Mouse (Mus musculus): ENCODE results near the gene Thsd7b. TPM values are rescaled to one million over a fixed set of nuclear protein-coding genes. Genes with fewer than 3 reads are reported as not detected.

Thsd7b gene
- polyA plus RNA-seq, 1 experiment from 2014 or later: 13.0 TPM

DNA sequence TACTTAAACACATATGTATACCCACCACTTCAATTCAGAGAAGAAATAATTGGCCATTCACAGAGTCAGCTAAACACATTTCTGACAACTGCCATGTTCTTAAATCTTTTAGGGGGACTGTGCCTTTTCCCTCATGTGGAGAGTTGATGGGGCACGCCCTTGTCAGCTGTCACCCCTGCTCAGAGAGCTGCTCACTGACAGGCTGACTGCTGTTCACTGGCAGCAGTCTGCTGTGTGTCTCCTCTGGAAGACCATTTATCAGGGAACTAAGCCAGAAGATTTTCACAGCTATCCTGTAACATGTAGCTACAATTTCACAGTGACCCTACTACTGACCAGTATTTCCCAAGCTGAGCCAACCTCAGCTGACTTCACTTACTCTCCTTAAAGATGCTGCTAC is 432.6 kb downstream of the Thsd7b start:
- Histone ChIP-seq H3K27me3 (no peaks in the 10 kb centered on the region), H3K27ac (replicated peaks) (no peak overlapping the region), H3K9me3 (no peaks in the 10 kb centered on the region), H3K36me3 (no peaks in the 10 kb centered on the region), H3K4me2 (no peak overlapping the region), H3K4me3 (no peak overlapping the region), H3K4me1 (replicated peaks) (0 out of 2 replicates have a peak, but pooled peaks cover 4% of the 10 kb centered on the region), H3K9ac (no peak overlapping the region)
- ATAC-seq (ENCODE audit: low FRiP score, low read depth): no peak
- WGBS: 56% methylated on average over 1 of the region's 1 CpGs

DNA sequence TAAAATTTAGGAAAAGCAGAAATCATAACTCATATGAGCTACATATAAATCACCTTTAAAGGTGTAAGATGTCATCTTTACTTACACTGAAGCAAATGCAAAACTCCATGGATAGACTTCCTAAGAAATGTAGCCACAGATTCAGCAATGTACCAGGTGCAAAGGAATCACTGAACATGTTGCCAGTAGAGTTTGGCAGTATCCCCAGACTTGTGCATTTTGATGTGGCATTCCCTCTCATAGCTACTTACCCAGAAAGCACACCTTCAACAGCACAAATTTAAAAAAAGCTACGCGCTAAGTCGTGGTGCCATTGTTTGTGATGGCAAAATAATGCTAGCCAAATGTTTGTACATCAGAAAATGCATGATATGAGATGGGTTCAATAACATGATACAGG is 439.6 kb downstream of the Thsd7b start:
- H3K4me3 ChIP-seq: no peak overlapping the region
- no peak for ATAC-seq (ENCODE audit: low FRiP score, low read depth)
- 89% methylated on average over 3 of the region's 3 CpGs for WGBS

DNA sequence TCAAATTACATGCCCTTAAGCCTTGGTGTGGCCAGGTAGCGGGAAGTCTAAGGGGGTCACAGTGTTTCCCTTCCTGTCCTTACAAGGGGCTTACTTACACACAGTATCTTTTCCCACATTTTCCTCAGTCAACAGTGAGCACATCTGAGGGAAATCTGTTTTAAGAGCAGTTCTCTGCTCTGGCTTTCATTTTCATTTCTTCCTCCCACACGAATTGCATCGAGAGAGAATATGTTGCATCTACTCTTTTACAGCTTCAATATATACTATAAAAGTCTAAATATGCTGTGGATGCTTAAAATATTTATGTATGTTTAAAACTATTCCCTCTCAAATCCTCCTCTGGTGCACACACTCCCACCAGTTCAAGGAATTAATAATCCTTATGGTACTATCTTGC is 440.5 kb downstream of the Thsd7b start:
- Histone ChIP-seq H3K4me3 (no peak overlapping the region), H3K27ac (replicated peaks) (no peak overlapping the region), H3K36me3 (no peaks in the 10 kb centered on the region), H3K9me3 (no peaks in the 10 kb centered on the region), H3K4me2 (no peak overlapping the region), H3K9ac (no peak overlapping the region), H3K27me3 (no peaks in the 10 kb centered on the region), H3K4me1 (replicated peaks) (no peaks in the 10 kb centered on the region)
- no peak for ATAC-seq (ENCODE audit: low FRiP score, low read depth)
- 93% methylated on average over 3 of the region's 3 CpGs for WGBS

More for the DNA sequence above, 439.6 kb downstream of the Thsd7b start:
- H3K4me2 ChIP-seq: no peak overlapping the region
- H3K27ac ChIP-seq (replicated peaks): no peak overlapping the region
- H3K4me1 ChIP-seq (replicated peaks): no peaks in the 10 kb centered on the region
- no peak overlapping the region for H3K9ac ChIP-seq
- H3K27me3 ChIP-seq: no peaks in the 10 kb centered on the region
- H3K9me3 ChIP-seq: no peaks in the 10 kb centered on the region
- H3K36me3 ChIP-seq: no peaks in the 10 kb centered on the region

DNA sequence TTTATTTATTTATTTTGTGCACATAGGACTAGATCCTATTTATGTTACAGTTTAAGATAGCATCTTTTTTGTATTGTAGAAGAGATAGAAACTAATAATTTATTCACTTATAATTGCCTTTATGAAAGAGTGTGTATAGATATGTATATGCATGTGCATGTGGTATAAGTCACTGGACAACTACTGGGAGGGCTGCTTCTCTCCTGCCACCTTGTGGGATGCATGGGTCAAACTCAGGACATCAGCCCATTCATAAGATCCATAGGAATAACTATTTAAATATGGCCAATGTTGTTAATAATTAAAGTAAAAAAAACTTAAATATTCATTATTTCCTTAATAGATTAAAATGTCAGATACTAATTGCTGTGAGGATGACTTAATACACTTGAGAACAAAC is 446.5 kb downstream of the Thsd7b start:
- no peak overlapping the region for H3K4me3 ChIP-seq
- H3K9ac ChIP-seq: no peak overlapping the region
- no peaks in the 10 kb centered on the region for H3K9me3 ChIP-seq
- no peak overlapping the region for H3K4me2 ChIP-seq
- no peaks in the 10 kb centered on the region for H3K27me3 ChIP-seq
- H3K36me3 ChIP-seq: no peaks in the 10 kb centered on the region
- no peak for ATAC-seq (ENCODE audit: low FRiP score, low read depth)
- no peak overlapping the region for H3K27ac ChIP-seq (replicated peaks)
- no peaks in the 10 kb centered on the region for H3K4me1 ChIP-seq (replicated peaks)

DNA sequence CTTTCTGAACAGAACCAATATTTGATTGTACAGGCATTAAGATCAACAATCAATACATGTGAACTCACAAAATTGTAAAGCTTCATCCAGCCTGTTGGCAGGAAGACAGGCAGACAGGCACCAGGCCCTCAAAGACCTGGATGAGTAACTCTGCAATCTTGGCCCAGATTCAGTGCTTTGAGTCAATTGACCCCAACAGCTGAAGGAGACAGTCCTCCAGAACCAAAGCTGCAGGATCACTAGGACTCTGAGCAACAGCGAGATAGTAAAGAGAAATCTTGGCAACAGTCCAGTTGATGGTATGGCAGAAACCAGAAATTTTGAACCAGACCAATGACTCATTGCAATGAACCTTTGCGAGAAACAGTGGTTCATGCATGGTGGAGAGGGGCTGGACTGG is 458.9 kb downstream of the Thsd7b start:
- Histone ChIP-seq H3K4me1 (replicated peaks) (no peaks in the 10 kb centered on the region), H3K9ac (no peak overlapping the region), H3K27ac (replicated peaks) (no peak overlapping the region), H3K4me2 (no peak overlapping the region), H3K27me3 (no peaks in the 10 kb centered on the region), H3K36me3 (no peaks in the 10 kb centered on the region), H3K4me3 (no peak overlapping the region), H3K9me3 (no peaks in the 10 kb centered on the region)
- no peak for ATAC-seq (ENCODE audit: low FRiP score, low read depth)
- WGBS: 81% methylated on average over 2 of the region's 2 CpGs

DNA sequence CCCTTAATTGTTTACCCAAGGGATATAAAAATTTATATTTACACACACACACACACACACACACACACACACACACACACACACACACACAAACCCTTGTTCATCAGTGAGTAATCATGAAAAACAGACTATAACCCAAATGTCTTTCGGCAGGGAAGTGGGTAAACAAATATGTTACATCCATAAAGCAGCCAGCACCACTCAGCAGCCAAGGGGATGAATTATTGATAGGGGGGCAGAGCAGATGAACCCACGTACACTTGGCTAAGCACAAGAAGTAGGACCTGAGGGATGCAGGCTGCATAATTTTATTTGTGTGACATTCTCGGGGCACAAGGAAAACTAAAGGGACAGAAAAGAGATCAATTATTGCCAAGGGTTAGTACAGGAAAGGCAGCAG is 474.5 kb downstream of the Thsd7b start:
- Histone ChIP-seq H3K4me1 (replicated peaks) (no peaks in the 10 kb centered on the region), H3K27me3 (no peaks in the 10 kb centered on the region), H3K9me3 (no peaks in the 10 kb centered on the region), H3K9ac (no peak overlapping the region), H3K27ac (replicated peaks) (no peak overlapping the region), H3K4me2 (no peak overlapping the region), H3K36me3 (no peaks in the 10 kb centered on the region), H3K4me3 (no peak overlapping the region)
- 67% methylated on average over 3 of the region's 3 CpGs for WGBS
- no peak for ATAC-seq (ENCODE audit: low FRiP score, low read depth)

DNA sequence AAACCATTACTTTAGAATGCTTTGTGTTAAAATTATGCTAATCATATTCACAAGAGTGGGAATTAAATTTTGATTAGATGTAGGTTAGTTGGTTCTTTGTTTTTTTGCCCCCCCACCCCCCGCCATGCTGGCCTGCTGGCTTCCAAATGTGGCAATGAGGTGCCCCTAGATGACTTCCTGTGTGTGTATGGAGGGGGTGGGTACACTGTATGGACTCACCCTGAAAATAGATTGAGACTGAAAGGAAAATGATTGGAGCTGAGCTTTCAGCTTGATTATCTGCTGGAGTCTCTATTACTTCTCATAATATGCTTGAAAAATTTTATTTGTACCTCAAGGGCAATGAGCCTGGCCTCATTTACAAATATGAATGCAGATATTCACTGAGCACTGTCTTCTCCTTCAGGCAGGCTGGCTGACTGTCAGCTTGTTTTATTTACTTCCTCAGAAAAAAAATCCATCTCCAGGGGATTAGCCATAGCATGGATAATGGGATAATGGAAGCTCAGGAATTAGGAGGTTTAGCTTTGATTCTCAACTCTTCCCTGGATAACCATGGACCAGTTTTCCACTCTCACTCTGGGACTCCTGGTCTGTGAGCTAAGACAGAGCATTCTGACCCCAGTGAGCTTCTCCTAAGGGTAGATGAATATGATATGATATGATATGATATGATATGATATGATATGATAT is 483.6 kb downstream of the Thsd7b start:
- Histone ChIP-seq H3K36me3 (no peaks in the 10 kb centered on the region), H3K9ac (no peak overlapping the region), H3K4me1 (replicated peaks) (no peaks in the 10 kb centered on the region), H3K9me3 (no peaks in the 10 kb centered on the region), H3K27ac (replicated peaks) (no peak overlapping the region), H3K4me2 (no peak overlapping the region), H3K27me3 (no peaks in the 10 kb centered on the region), H3K4me3 (no peak overlapping the region)
- WGBS: 56% methylated on average over 1 of the region's 1 CpGs
- ATAC-seq (ENCODE audit: low FRiP score, low read depth): no peak

GRCm38 (mm10) chr1:129759003-129759402 is 485.9 kb downstream of the Thsd7b start:
- ATAC-seq (ENCODE audit: low FRiP score, low read depth): no peak
- H3K36me3 ChIP-seq: no peaks in the 10 kb centered on the region
- 65% methylated on average over 1 of the region's 1 CpGs for WGBS

GRCm38 (mm10) chr1:129761234-129761633 is 488.1 kb downstream of the Thsd7b start:
- Histone ChIP-seq H3K27me3 (no peaks in the 10 kb centered on the region), H3K4me2 (no peak overlapping the region), H3K27ac (replicated peaks) (no peak overlapping the region), H3K9ac (no peak overlapping the region), H3K9me3 (no peaks in the 10 kb centered on the region), H3K4me3 (no peak overlapping the region), H3K4me1 (replicated peaks) (no peaks in the 10 kb centered on the region), H3K36me3 (no peaks in the 10 kb centered on the region)
- ATAC-seq (ENCODE audit: low FRiP score, low read depth): no peak
- WGBS: 83% methylated on average over 1 of the region's 1 CpGs

More at GRCm38 (mm10) chr1:129759003-129759402, 485.9 kb downstream of the Thsd7b start:
- H3K9ac ChIP-seq: no peak overlapping the region
- no peaks in the 10 kb centered on the region for H3K27me3 ChIP-seq
- H3K27ac ChIP-seq (replicated peaks): no peak overlapping the region
- no peak overlapping the region for H3K4me2 ChIP-seq
- no peak overlapping the region for H3K4me3 ChIP-seq
- H3K4me1 ChIP-seq (replicated peaks): no peaks in the 10 kb centered on the region
- no peaks in the 10 kb centered on the region for H3K9me3 ChIP-seq

DNA sequence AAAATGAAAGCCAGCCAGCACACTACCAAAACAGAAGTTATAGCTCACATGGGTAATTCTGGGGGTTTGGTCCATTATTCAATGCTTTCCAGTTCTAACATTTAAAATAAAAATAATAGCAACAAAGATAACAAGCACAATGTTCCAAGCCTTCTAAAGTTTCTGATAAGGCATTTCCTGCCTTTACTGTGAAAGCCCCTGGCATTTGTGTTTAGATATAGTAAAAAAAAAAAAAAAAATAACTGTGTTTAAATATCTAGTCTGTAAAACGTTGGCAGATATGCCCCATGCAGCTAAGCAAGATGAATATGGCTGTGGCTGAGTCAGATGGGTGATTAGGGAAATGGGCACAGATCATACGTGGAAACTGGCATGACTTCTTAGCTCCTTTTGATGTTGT is 491.6 kb downstream of the Thsd7b start:
- ATAC-seq (ENCODE audit: low FRiP score, low read depth): no peak
- Histone ChIP-seq H3K27ac (replicated peaks) (no peak overlapping the region), H3K36me3 (no peaks in the 10 kb centered on the region), H3K4me1 (replicated peaks) (no peaks in the 10 kb centered on the region), H3K4me3 (no peak overlapping the region), H3K4me2 (no peak overlapping the region), H3K9me3 (no peaks in the 10 kb centered on the region), H3K27me3 (no peaks in the 10 kb centered on the region), H3K9ac (no peak overlapping the region)
- 52% methylated on average over 2 of the region's 2 CpGs for WGBS

DNA sequence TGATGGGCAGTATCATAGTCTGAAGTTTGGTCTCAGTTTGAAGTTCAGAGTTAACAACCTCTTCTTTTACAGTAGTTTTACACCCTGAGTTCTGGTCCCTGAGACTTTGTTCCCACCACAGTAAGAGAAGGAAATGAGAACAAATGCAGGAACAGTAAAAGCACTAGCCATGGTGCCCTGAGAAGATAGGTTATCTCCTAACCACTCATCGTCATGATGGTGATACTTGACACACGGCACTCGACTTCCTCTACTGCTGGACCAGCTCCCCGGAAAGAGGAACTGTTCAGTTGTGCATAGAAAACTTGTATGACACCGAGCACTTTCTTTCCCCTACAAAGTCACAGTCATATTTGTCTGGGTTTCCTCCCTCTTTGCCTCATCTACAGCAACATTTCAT is 504.0 kb downstream of the Thsd7b start:
- no peak for ATAC-seq (ENCODE audit: low FRiP score, low read depth)
- no peaks in the 10 kb centered on the region for H3K27me3 ChIP-seq
- H3K4me1 ChIP-seq (replicated peaks): no peaks in the 10 kb centered on the region
- H3K9ac ChIP-seq: no peak overlapping the region
- no peak overlapping the region for H3K4me3 ChIP-seq
- H3K4me2 ChIP-seq: no peak overlapping the region
- H3K36me3 ChIP-seq: no peaks in the 10 kb centered on the region
- 90% methylated on average over 5 of the region's 5 CpGs for WGBS
- H3K27ac ChIP-seq (replicated peaks): no peak overlapping the region
- no peaks in the 10 kb centered on the region for H3K9me3 ChIP-seq

DNA sequence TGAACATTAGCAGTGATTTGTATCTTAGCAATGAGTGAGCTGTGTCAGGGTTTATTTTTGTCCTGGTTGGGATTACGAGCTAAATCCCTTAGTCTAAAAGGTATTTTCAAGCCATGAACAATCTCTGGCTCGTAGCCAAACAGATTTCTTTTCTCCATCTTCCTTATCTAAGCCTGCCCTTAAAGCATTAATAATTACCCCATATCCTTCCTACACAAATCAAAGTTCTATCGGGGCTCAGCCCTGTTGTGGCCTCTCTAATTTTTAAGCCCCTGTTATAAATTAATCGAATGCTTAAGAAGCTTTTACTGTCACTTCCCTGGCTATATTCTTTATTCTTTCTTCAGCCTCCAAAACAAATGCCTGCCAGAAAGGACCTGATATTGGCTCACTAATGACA is 506.4 kb downstream of the Thsd7b start:
- Histone ChIP-seq H3K27ac (replicated peaks) (no peak overlapping the region), H3K9ac (no peak overlapping the region), H3K4me2 (no peak overlapping the region), H3K27me3 (no peaks in the 10 kb centered on the region), H3K9me3 (no peaks in the 10 kb centered on the region), H3K4me3 (no peak overlapping the region), H3K4me1 (replicated peaks) (no peaks in the 10 kb centered on the region), H3K36me3 (no peaks in the 10 kb centered on the region)
- ATAC-seq (ENCODE audit: low FRiP score, low read depth): no peak
- 68% methylated on average over 4 of the region's 4 CpGs for WGBS

DNA sequence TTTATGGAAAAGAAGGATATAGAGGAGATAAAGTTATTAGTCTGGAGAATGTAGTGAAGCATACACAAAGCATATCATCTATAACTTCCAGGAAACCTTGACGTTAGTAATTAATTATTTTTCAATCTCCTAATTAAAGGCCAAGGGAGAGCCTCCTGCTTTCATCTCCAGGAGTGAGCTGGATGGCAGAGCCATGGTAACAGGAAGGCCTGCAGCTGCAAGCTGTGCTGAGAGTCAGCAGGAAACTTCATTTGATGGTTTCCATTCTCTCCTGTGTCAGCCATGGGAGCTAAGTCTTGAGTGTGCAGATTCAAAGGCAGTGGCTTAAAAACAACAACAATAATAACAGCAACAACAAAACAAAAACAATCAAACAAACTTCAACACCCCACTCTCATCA is 507.5 kb downstream of the Thsd7b start:
- no peak overlapping the region for H3K4me2 ChIP-seq
- WGBS: 44% methylated on average over 1 of the region's 1 CpGs
- H3K36me3 ChIP-seq: no peaks in the 10 kb centered on the region
- no peak overlapping the region for H3K9ac ChIP-seq
- H3K4me1 ChIP-seq (replicated peaks): no peaks in the 10 kb centered on the region
- no peak overlapping the region for H3K4me3 ChIP-seq
- H3K27me3 ChIP-seq: no peaks in the 10 kb centered on the region
- no peak for ATAC-seq (ENCODE audit: low FRiP score, low read depth)
- no peaks in the 10 kb centered on the region for H3K9me3 ChIP-seq
- no peak overlapping the region for H3K27ac ChIP-seq (replicated peaks)

All from hindbrain, embryonic 15.5 days (tissue).